Mouse (Mus musculus) forelimb bud, embryonic 11.5 days (tissue): ENCODE data around the gene Ugt1a7c.
"Not testable (repeated sequence)": the region's sequence is repeated elsewhere in the genome, so short reads cannot be mapped to it uniquely, and the experiment has no call there.

Experiments
- DNase-seq: peaks from one replicate; pipeline ENCODE4 v3.0.0-alpha.2; 2012; ENCODE audit warnings: low read depth, low spot score

Gene Ugt1a7c

DNA sequence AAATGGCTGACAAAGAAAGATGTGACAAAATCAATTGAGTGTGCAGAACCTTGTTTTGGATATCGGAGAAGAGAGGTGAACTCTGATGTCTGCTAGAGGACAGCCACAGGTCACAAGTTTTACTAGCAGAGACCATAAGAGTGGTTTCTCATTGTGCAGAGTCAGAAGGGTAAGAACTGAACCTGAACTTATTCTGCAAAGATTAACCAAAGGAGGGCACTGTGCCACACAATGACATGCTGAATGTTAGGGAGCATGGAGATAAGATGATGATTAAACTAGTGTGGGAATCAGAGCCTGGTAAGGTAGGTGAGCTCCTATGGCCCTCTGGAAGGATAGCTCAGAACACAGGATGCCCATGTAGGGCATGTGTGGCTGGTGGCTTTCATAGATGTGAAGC lies 100.8 kb downstream of the Ugt1a7c start:
- no peak for DNase-seq

DNA sequence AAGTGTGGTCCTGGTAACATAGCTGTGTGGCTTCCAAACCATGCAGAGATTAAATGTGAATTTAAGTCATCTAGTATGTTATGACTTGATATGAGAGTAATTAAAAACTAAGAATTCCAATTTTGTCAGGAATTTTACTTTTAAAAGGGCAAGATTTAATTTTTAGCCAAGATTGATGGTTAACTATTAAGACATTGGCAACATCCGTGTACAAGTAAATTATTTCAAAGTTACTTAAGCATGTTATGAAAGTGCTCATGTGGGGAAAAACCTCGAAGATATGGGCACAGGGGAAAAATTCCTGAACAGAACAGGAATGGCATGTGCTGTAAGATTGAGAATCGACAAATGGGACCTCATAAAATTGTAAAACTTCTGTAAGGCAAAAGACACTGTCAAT lies 102.6 kb downstream of the Ugt1a7c start:
- no peak for DNase-seq

GRCm38 (mm10) chr1:88199996-88200395 lies 105.1 kb downstream of the Ugt1a7c start:
- DNase-seq, result no peak

- DNase-seq, result no peak
Observed at GRCm38 (mm10) chr1:88200456-88200855, 105.6 kb downstream of the Ugt1a7c start, which contains the start of gene Ugt1a2. Ugt1a2 (plus strand) TSS chr1:88200601.

DNA sequence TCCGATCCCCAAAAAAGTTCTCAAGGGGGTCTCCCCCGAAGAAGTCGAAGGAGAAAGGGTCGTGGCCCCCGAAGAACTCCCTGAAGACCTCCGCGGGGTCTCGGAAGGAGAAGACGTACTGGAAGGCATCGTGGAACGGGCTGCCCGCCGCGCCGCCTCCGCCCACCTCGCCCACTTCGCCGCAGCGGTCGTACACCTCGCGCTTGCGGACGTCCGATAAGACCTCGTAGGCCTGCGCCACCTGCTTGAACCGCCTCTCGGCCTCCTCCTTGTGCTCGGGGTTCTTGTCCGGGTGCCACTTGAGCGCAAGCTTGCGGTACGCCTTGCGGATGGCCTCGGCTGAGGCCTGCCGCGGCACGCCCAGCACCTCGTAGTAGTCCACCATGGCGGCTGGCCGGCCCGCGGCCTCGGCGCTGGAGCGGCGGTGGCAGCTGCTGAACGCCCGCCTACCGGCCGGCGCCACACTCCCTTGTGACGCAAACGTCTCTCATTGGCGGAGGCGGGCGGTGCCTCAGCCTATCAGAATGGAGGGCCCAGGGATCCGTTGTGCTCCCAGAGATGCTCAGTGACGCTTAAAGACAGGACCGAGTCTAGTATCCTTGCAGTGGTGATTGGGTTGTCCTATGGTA lies 110.5 kb downstream of the Ugt1a7c start, which contains the start of gene Dnajb3:
Dnajb3 (minus strand) TSS at position 489 of the 629 bp plus-strand sequence.
- DNase-seq, result peak; percentile 80

DNA sequence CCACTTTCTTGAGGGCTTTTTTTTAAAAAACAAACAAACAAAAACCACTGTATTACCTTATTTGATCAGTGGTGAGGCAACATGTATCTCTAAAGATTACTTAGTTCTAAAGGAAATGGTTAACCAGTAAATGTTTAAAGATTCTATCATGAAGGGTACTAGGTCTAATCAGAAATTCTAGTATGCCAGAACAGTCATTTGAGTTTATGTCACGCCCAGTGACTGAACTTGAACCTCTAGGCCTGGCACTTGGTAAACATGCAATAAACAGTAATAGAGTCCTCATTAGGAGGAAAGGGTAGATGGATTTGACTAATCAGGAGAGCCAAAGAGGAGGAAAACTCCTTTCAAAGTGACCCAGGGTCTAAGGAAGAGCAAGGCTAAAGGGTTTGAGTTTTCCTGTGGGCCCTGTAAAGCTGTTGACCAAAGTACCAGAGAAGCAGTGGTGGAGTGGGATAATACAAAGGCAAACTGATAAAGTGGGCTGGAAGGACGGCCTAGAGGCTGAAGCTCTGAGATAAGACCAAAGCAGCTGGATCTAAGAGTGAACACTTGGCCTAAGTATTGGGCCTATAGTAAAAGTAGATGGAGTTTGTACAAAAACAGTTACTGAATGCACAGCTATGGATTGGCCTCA lies 112.1 kb downstream of the Ugt1a7c start:
- no peak for DNase-seq

- DNase-seq, result no peak
Observed at GRCm38 (mm10) chr1:88211812-88212211, 117.0 kb downstream of the Ugt1a7c start, which contains the start of gene Ugt1a1. Ugt1a1 (plus strand) TSS chr1:88211959.

DNA sequence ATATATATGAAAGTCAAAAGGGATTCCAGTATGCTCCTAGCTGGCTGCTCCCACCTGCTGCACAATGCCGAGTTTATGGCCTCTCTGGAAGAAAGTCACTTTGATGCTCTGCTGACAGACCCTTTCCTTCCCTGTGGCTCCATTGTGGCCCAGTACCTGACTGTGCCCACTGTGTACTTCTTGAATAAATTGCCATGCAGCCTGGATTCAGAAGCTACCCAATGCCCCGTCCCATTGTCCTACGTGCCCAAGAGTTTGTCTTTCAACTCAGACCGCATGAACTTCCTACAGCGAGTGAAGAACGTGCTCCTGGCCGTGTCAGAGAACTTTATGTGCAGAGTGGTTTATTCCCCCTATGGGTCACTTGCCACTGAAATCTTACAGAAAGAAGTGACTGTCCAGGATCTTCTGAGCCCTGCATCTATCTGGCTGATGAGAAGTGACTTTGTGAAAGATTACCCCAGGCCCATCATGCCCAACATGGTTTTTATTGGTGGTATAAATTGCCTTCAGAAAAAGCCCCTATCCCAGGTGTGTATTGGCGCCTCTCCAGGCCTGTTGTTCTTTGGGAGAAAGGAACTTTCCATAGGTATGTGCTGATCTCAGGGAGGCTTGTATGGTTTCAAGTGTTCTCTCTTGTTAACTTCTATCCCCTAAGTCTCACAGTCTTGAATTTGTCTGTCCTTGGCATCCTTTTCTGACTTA lies 117.6 kb downstream of the Ugt1a7c start:
- DNase-seq, result no peak

DNA sequence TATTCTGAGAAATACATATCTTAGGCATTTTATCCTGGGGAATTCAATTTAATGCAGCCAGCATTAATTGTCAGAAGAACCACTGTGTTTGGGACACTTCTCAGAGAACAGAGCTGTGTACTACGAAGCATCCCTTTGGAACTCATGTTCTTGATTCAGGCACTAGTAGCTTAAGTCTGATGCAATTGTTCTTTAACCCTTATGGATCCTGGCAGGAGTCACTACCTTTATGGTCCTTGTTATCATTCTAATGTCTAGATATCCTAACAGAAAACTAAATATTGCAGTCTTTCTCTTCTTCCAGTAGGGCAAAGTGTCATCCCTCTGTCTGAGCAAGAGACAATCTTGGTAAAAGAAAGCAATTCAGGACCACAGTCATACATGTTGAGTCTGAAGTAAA lies 118.2 kb downstream of the Ugt1a7c start:
- no peak for DNase-seq

GRCm38 (mm10) chr1:88213766-88214461 lies 119.1 kb downstream of the Ugt1a7c start:
- no peak for DNase-seq

DNA sequence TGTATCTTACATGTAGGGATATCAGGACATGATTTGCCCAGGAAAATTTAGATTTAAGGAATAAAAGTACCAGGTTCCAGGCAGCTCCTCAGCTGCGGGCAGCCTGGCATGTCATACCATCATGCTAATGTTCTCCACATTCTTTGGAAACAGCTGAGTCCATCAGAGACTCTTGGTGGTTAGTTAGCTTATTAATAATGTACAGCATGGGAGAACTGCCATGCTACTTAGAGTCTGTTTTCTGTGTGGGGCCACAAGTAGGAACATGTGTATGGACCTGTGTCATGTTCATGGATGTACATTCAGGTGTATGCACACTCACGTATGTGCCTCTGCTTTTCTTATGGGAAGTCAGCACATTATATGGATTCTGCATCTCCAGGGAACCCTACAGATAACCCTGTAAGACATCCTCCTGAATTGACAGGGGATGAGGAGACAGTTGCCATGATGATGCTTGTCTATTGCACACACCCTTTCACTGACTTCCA lies 119.6 kb downstream of the Ugt1a7c start:
- no peak for DNase-seq

GRCm38 (mm10) chr1:88215466-88216380 lies 120.9 kb downstream of the Ugt1a7c start:
- no peak for DNase-seq

DNA sequence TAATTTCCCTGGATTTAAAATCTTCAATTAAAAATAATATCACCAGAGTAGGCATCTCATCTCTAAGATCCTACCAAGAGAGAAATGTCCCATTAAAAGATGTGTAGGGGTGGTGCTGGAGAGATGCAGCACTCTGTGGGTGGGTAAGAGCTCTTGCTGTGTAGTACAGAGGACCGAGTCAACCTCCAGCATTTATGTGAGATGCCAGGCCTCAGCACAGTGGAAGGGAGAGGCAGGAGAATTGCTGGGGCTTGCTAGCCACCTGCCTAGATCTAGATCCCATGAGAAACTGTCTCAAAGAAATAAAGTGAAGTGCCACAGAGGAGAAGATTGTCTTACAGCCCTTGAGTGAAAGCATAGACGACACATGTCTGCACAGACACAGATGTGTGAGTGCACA lies 121.7 kb downstream of the Ugt1a7c start:
- DNase-seq, result no peak

DNA sequence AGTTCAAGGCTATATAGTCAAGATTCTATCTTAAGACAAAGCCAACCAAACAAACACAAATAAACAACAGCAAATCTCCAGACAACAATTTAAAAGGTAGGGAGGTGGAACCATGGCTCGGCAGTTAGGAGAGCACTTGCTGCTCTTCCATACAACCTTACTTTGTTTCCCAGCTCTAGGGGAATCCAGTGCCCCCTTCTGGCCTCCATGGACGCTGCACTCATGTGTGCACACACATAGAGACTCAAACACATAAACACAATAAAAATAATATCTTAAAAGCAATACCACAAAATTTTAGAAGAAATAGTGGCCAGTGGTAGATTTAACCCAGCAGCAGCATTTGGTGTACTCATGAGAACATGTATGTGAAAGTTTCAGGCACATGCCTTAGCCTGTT lies 122.3 kb downstream of the Ugt1a7c start:
- no peak for DNase-seq

DNA sequence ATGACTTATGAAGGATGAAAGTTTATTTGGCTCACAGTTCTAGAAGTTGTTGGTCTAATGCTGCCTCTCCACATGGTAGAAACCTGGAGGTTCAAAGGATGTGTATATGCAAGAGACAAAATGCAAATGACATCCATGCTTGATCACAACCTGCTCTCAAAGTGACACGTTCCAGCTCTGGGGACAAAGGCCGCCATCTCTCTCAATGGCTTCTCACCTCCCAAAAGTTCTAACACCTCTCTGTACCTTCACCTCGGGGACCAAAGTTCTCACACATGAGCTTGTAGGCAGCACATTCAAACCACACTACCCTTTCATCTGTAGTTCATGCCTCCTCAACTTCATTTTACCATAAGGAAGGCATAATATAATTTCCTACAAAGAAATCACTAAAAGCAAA lies 122.7 kb downstream of the Ugt1a7c start:
- DNase-seq, result no peak

GRCm38 (mm10) chr1:88218051-88218450 lies 123.2 kb downstream of the Ugt1a7c start:
- no peak for DNase-seq

DNA sequence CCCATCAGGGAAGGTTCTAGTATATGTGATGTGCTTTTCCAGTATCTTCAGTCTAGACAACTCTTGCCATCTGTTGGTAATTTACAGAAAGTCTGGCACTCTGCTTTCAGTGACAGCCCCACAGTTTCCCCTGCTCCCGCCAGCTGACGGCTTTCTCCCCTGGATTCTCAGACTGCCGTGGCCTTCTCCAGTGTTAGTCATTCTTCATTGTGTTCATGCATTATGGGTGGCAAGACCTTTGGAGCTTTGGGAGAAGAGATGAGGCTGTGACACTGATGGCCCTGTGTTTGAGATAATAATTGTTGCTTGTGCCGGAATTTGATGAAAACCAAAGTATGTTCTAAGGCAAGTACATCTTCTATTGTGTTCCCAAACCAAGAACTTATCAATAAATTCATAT lies 123.7 kb downstream of the Ugt1a7c start:
- DNase-seq, result no peak

DNA sequence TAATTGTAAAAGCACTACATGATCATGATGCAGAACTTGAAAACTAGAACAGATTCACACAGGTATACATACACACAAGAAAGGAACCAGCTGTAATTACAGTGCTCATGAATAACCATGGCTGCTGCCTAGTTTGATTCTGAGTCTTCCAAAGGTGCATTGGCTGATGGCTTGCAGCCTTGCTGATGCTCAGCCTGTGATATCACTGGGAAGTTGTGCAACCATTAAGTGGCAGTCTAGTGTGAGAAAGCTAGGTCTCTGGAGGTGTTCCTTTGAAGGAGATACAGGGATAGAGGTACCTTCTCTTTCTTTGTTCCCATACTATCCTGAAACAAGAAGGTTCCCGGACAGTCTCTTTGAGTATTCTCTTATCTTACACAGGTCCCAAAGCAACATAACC lies 124.2 kb downstream of the Ugt1a7c start:
- no peak for DNase-seq

GRCm38 (mm10) chr1:88220336-88220735 lies 125.5 kb downstream of the Ugt1a7c start:
- DNase-seq, result no peak

DNA sequence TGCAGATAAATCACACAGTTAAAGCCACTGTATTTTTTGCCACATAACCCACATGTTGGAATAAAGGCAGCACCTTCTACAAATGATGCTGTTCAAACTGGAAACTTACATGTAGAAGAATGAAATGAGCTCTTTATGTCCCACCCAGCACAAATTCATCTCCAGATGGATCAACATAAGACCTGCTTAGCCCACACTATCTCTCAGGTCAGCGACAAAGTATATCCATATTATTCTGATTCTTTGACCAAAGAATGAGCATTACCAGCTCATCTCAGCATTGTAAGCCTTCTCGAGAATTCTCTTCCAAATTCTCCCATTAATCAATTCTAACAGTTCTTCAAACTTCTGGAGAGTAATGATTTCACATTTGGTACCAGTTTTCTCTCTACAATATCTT lies 127.4 kb downstream of the Ugt1a7c start:
- DNase-seq, result no peak

DNA sequence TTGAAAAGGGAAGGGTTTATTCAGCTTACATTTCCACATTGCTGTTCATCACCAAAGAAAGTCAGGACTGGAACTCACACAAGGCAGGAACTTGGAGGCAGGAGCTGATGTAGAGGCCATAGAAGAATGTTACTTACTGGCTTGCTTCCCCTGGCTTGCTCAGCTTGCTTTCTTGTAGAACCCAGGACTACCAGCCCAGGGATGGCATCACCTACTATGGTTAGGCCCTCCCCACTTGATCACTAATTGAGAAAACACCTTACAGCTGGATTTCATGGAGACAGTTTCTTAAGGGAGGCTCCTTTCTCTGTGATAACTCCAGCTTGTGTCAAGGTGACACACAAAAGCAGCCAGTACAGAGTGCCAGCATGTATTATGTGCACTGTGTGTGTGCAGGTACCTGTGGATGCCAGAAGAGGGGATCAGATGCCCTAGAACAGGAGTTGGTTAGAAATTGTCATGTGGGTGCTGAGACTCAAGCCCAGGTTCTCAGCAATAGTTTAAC lies 128.2 kb downstream of the Ugt1a7c start:
- DNase-seq, result not testable (repeated sequence)
